Mouse (Mus musculus) cerebellum, postnatal 14 days (tissue): Measurements from ENCODE around the gene Ankrd23.

Experiments used
- DNase-seq, 2 experiments: peaks; one replicate each; pipeline ENCODE4 v3.0.0; 2021; ENCODE audit warnings: mixed read lengths in 2 of 2

Ankrd23 gene

GRCm38 (mm10) chr1:36542925-36543324, 6.2 kb upstream of the Ankrd23 start:
- no peak for DNase-seq

DNA sequence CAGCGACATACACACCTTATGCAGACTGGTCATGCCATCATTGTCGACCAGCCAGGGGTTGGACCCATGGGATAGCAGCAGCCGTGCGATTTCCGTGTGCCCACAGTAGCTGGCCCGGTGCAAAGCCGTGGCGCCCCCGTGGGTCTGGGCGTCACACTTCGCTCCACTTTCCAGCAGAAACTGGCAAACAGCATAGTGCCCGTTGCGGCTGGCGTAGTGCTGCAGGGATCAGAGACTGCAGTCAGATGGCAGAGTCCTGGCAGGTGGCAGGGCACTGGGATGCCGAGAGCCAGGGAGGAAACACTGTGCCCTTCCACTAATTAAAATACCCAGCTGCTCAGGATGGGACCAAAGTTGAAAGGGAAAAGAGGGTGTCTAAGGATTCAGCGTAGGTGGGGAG, 5.2 kb upstream of the Ankrd23 start:
- DNase-seq, result peak; percentile 78

GRCm38 (mm10) chr1:36540807-36541206, 4.1 kb upstream of the Ankrd23 start:
- DNase-seq, result no peak

GRCm38 (mm10) chr1:36540132-36540531, 3.4 kb upstream of the Ankrd23 start:
- DNase-seq, result no peak

DNA sequence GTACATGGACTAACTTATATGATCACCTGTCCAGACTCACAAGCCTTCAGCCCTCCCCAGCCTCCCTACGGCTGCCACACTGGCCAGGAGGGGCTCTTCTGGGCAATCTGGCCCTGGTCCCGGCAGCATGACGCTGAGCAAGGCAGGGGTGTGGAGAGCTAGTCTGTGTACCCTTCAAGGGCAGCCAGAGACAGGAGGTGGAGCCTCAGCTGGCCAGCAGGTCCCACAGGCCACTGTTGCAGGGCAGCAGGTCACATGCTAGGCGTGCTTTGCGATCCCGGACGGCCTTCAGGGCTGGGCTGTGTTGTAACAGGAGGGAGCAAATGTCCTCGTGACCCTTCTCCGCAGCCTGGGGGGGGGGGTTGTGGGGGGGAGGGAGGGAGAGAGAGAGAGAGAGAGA, 2.5 kb upstream of the Ankrd23 start, which contains the start of gene Gm42417:
Gene Gm42417 (minus strand): TSS at position 244 of the 400 bp plus-strand sequence.
- no peak for DNase-seq

- DNase-seq, result no peak
Measured at GRCm38 (mm10) chr1:36538727-36539126, 2.0 kb upstream of the Ankrd23 start.

DNA sequence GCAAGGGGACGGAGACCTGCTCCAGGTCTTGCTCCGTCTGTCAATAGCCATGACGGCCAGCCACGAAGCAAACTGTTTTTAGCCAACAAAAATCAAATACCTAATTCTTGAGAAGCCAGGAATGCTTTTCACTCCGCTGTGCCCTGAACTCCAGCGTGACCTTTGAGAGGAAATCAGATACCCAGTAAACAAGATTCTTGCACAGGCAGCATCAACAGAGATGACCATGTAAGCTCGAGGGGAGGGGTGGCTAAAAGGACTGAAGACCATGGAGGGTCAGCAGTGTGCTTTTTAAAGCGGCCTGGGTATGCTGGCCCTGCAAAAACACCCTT, 320 bp downstream of the Ankrd23 start:
- no peak for DNase-seq

- DNase-seq, result peak; percentile 87 to 93
Measured at GRCm38 (mm10) chr1:36535477-36536396, 946 bp downstream of the Ankrd23 start.

GRCm38 (mm10) chr1:36534595-36535058, 2.1 kb downstream of the Ankrd23 start:
- no peak for DNase-seq

GRCm38 (mm10) chr1:36533546-36533945, 3.1 kb downstream of the Ankrd23 start:
- no peak for DNase-seq

DNA sequence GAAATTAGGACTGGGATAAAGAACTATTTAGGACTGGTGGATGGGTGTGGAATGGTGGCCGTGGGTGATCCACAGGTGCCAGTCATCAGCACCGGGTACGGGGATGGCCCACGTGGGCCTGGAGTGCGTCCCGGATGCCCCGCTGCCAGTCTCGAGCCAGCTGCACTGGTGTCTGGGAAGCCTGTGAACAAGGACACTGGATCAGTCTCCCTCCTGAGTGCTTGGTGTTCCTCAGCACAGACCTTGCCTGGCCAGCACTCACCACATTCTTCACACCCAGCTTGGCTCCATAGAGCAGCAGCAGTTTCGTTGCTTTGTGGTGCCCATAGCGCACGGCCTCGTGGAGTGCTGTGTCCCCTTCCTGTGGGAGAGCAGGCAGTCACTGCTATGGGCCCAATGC, 5.2 kb downstream of the Ankrd23 start:
- no peak for DNase-seq

DNA sequence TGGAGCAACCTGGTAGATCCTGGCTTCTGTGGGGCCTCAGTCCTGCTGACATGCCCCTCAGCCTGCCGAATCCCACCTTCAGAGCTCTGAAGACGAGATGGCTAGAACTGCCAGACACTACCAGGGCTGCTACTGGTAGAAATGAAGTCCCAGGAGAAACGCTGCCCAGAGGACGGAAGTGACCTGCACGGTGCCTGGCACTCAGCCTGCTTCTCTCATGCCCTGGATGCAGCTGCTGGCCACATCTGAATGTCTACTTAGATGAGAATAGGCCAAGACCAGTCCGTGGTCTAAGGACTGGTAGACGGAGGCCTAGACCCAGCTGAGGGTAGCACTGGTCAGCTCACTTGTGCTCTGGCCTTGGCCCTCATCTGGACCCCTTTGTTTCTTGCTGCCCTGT, 5.7 kb downstream of the Ankrd23 start:
- no peak for DNase-seq

DNA sequence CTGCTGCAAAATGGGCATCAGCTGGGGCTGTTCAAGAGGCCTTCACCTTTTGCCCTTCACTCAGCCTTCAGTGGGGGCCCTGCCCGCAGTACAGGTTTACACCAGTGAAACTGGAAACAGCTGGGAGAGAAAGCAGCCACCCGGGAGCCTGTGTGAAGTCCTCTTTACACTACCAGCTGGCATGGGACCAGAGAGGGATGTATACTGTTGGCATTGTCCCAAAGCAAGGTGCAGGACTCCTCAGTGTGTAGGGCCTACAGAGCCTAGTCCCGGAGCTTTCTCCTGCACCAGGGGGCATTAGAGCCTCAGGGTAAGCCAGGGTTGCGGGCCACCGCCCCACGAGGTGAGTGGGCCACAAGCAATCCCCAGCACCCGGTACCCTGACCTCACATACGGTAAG, 6.2 kb downstream of the Ankrd23 start:
- peak in 1 of 2 experiments; percentile 59 for DNase-seq

DNA sequence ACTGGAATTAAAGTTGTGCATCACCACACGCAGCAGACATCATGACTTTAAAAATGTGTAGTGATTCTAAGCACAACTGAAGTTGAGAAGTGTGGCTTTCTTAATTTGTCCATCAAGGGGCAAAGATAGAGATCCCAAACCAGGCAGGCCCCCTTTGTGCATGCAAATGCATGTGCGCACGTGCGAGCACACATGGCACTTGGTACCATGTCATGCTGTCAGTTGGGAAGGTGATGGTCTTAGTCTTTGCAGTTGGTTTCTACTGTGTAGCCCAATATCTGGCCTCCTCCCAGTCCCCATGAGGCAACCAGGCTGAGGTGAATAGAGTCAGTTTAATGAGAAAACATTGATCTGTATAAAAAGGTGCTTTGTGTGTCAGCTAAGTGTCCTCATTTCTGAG, 6.8 kb downstream of the Ankrd23 start:
- no peak for DNase-seq

- DNase-seq, result no peak
Measured at GRCm38 (mm10) chr1:36529274-36529673, 7.4 kb downstream of the Ankrd23 start.

DNA sequence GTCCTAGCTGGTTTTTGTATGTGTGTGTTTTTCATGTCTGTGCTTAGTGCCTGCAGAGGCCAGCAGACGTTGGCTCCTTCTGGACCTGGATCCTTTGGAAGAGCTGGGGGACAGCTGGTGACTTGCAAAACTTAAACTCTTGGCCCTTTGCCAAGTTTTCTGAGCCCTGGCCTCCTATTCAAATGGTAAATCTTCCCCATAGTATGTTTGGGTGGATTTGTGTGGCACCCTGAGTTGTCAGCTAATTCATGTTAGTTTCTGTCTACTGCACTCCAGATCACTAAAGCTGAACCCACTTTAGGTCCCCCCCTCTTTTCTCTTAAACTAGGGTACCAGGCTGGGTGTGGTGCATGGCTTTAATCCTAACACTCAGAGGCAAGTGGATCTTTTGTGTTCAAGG, 8.3 kb downstream of the Ankrd23 start:
- no peak for DNase-seq

- no peak for DNase-seq
Measured at GRCm38 (mm10) chr1:36526903-36527302, 9.8 kb downstream of the Ankrd23 start.

- DNase-seq, result no peak
Measured at GRCm38 (mm10) chr1:36525774-36526173, 10.9 kb downstream of the Ankrd23 start.

DNA sequence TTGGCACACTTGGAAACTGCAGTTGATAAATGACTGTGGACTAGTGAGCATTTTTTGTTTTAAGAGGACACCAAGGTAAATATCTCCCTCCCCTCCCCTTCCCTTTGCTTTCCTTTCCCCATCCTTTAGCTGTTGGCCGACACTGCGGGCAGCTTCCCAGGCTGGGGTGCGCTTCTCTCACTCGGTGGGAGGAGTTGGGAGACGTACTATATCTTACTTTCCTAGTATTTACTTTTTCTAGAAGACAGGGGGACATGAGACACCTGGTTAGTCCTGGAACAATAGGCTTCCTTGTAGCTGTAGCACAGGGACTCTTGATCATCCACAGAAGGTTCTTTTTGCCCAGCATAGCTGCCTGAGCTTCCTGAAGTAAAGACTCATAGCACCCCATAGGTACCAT, 12.6 kb downstream of the Ankrd23 start:
- DNase-seq, result no peak

GRCm38 (mm10) chr1:36523332-36524013, 13.2 kb downstream of the Ankrd23 start:
- peak; percentile 60 to 61 for DNase-seq

DNA sequence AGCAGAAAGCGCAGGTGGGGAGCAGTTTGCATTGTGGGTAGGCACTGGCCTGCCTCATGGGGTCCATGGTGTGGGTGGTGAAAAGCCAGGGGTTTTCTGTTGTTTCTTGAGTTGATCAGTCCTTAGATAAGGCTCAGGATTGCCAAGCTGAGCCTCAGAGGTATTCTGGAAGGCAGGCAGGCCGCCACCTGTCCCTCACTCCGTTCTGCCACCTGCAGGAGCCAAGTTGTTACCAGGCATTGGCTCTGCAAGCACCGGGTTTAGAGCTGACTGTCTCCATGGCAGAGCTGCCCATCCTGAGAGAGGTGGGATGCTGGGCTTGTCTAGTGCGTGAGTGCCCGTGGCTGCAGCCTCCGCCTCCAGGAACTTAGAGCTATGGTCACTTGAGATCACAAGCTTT, 14.5 kb downstream of the Ankrd23 start:
- no peak for DNase-seq

- no peak for DNase-seq
Measured at GRCm38 (mm10) chr1:36519626-36520025, 17.1 kb downstream of the Ankrd23 start.

GRCm38 (mm10) chr1:36518259-36518658, 18.4 kb downstream of the Ankrd23 start:
- no peak for DNase-seq

DNA sequence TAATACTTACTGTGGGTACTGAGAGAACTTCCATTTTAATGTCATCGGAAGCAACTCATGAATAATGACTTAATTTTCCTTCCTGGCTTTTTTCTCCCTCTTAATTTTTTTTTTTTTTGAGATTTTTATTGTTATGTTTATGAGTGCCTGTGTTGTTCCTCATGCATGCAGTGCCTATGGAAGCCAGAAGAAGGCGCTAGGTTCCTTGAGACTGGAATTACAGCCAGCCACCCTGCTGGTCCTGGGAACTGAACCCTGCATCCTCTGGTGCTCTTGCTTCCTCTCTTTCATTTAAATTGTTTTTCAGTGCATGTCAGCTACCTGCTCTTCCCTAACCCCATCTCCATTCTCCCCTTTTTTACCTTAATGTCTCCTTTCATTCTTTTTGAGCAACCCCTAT, 23.0 kb downstream of the Ankrd23 start:
- DNase-seq, result peak; percentile 82 to 85
